Mouse (Mus musculus): ENCODE measurements around the gene Cyth2. TPM values are rescaled to one million over a fixed set of nuclear protein-coding genes. Genes with fewer than 3 reads are reported as not detected.

The Cyth2 gene
- polyA plus RNA-seq, 1 experiment from 2014 or later, result 224 TPM

DNA sequence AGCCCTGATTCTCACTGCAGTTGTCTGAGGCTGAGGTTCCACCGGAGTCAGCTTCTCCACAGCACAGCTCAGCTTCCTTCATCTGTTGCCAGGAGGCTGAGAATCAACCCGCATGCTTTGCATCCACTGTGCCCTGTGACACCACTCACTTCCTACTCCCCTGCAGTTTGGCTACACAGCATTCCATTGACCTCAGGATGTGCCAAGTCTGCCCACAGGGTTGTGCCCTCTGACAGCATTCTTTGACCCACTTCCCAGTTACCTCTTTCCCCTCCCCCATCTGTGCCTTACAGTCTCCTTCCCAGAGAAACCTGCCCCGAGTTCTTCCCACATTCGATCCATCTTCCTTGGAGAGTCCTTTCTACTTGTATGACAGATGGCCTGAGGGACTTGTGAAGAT lies 32.1 kb downstream of the Cyth2 start:
- peak; percentile 64 for DNase-seq (ENCODE audit: low spot score, missing footprints)
- peaks cover 2% of the 10 kb centered on the region; the same call in 1 of the 2 replicates for H3K27me3 ChIP-seq (ENCODE audit: control insufficient read depth, insufficient read depth, low read length)
- no peak overlapping the region for H3K9ac ChIP-seq (ENCODE audit: low read length)
- no peak overlapping the region for H3K27ac ChIP-seq (ENCODE audit: low read depth, low read length)
- no peak for ATAC-seq (ENCODE audit: low FRiP score)
- H3K4me2 ChIP-seq, result no peak overlapping the region
- no peak overlapping the region for H3K4me3 ChIP-seq (ENCODE audit: low read depth, low read length)
- H3K9me3 ChIP-seq (ENCODE audit: control insufficient read depth, low read length), result no peaks in the 10 kb centered on the region
- 74% methylated on average over 4 of the region's 4 CpGs for WGBS
- H3K36me3 ChIP-seq (ENCODE audit: control insufficient read depth, insufficient read depth, low read length), result no peaks in the 10 kb centered on the region
- peaks cover 23% of the 10 kb centered on the region for H3K4me1 ChIP-seq (ENCODE audit: control insufficient read depth, insufficient read depth, low read length)

DNA sequence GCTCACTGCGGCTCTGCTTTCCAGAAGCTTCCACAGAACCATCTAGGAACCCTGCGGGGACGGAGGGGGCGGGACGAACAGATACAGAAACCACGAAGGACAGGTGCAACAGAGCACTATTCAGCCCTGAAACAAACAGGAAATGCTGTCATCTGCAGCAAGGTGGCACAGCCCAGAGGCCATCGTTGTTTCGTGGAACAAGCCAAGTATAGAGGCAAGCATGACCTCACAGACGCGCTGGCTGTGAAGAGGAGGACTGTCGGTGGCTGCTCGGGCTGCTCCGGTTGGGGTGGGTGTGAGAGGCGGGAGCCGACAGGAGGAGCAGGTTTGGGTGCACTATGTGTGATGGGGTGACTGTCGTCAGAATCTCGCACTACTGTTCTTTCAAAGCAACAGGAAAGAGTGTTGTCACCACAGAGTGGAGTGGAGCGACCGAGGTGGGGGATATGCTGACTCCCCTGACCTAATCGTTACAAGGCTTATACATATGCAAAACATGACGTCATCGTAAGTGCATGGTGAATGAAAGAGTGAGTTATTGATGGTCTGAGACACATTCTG lies 35.2 kb downstream of the Cyth2 start:
- H3K9me3 ChIP-seq (ENCODE audit: control insufficient read depth, low read length), result no peaks in the 10 kb centered on the region
- H3K27ac ChIP-seq (ENCODE audit: low read depth, low read length), result no peak overlapping the region
- peak overlapping the region; percentile 27 for H3K4me2 ChIP-seq
- H3K4me1 ChIP-seq (ENCODE audit: control insufficient read depth, insufficient read depth, low read length), result peaks cover 7% of the 10 kb centered on the region
- DNase-seq (ENCODE audit: low spot score, missing footprints) (peak; percentile 87), ATAC-seq (ENCODE audit: low FRiP score) (no peak)
- H3K36me3 ChIP-seq (ENCODE audit: control insufficient read depth, insufficient read depth, low read length), result no peaks in the 10 kb centered on the region
- H3K9ac ChIP-seq (ENCODE audit: low read length), result 0 out of 2 replicates have a peak overlapping the region, but pooled peaks have one; percentile 18
- H3K27me3 ChIP-seq (ENCODE audit: control insufficient read depth, insufficient read depth, low read length), result no peaks in the 10 kb centered on the region
- WGBS, result 29% methylated on average over 22 of the region's 22 CpGs
- no peak overlapping the region; the same call in 1 of the 2 replicates for H3K4me3 ChIP-seq (ENCODE audit: low read depth, low read length)

DNA sequence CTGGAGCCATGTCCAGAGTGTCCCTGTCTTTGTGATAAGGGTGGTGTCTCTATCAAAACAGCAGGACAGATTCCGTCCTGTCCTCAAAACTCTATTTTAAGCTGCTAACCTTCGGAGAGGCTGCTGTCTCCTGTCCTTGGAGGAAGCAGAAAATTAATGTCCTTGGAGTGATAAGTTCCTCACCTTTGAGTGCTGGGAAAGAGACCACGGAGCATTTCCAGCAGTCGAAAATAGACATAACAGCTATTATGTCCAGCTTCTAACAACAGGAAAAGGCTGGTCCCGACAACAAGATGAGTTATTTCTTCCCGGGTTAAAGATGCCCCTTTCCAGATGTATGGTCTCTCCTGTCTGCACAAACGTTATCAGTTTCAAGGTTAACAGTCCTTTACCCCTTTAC lies 39.1 kb downstream of the Cyth2 start:
- WGBS, result 83% methylated on average over 7 of the region's 7 CpGs
- Histone ChIP-seq H3K4me2 (no peak overlapping the region), H3K9me3 (ENCODE audit: control insufficient read depth, low read length) (no peaks in the 10 kb centered on the region), H3K27ac (ENCODE audit: low read depth, low read length) (no peak overlapping the region), H3K4me1 (ENCODE audit: control insufficient read depth, insufficient read depth, low read length) (peaks cover 3% of the 10 kb centered on the region; the same call in 1 of the 2 replicates), H3K9ac (ENCODE audit: low read length) (no peak overlapping the region), H3K27me3 (ENCODE audit: control insufficient read depth, insufficient read depth, low read length) (no peaks in the 10 kb centered on the region), H3K36me3 (ENCODE audit: control insufficient read depth, insufficient read depth, low read length) (no peaks in the 10 kb centered on the region), H3K4me3 (ENCODE audit: low read depth, low read length) (no peak overlapping the region)
- ATAC-seq (ENCODE audit: low FRiP score) (no peak), DNase-seq (ENCODE audit: low spot score, missing footprints) (no peak)

DNA sequence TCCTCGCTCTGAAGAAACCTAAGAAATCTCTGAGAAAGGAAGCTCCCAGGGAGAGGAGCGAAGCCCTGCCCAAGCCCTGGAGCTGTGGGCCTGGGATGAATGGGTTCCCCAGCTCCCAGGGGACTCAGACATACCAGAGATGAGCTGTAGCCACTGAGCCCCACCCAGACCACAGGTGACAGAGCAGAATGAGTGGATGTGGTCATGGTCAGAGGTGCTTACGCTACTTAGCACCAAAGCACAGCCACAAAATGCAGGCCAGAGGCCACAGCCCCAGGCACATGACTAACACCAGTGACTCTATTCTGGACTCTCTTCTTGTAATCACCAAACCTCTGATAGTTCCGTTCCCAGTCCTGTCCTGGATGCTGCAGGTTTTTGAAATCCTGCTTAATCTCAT lies 43.3 kb downstream of the Cyth2 start:
- Histone ChIP-seq H3K4me3 (ENCODE audit: low read depth, low read length) (no peak overlapping the region), H3K9me3 (ENCODE audit: control insufficient read depth, low read length) (no peaks in the 10 kb centered on the region; the same call in 1 of the 2 replicates), H3K4me2 (no peak overlapping the region), H3K9ac (ENCODE audit: low read length) (no peak overlapping the region), H3K27me3 (ENCODE audit: control insufficient read depth, insufficient read depth, low read length) (no peaks in the 10 kb centered on the region), H3K36me3 (ENCODE audit: control insufficient read depth, insufficient read depth, low read length) (no peaks in the 10 kb centered on the region), H3K4me1 (ENCODE audit: control insufficient read depth, insufficient read depth, low read length) (no peaks in the 10 kb centered on the region), H3K27ac (ENCODE audit: low read depth, low read length) (no peak overlapping the region)
- ATAC-seq (ENCODE audit: low FRiP score), result no peak
- DNase-seq (ENCODE audit: low spot score, missing footprints), result peak; percentile 77
- WGBS, result 56% methylated on average over 4 of the region's 4 CpGs

DNA sequence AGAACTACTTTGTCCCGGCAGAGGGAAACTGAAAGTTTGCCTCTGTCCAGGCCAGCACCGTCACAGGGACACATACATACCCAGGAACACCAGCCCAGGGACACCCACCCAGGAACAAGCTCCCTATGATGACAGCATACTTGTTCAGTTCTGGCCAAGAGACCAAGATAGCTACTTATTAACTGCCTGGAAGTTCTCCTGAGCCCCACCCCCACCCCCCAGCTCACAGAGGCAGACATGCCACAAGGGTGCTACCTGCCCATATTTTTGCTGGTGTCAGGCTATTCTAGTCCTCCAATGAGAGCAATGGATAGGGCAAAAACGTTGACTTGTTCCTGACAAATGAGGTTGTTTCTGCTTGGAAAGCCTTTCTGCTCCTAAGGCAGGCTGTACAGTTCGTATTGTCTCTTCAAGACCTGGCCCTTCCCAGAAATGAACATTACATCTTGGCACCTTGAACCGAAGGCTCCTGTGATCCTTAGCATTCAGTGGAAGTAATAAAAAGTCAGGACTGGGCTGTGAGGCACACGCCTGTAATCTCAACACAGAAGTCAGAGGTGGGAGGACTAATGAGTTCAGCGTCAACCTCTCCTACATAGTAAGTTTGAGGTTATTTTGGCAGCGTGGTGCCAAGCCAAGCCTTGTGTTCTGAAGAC lies 43.8 kb downstream of the Cyth2 start:
- Histone ChIP-seq H3K9ac (ENCODE audit: low read length) (no peak overlapping the region), H3K9me3 (ENCODE audit: control insufficient read depth, low read length) (no peaks in the 10 kb centered on the region; the same call in 1 of the 2 replicates), H3K36me3 (ENCODE audit: control insufficient read depth, insufficient read depth, low read length) (no peaks in the 10 kb centered on the region), H3K4me1 (ENCODE audit: control insufficient read depth, insufficient read depth, low read length) (no peaks in the 10 kb centered on the region), H3K27me3 (ENCODE audit: control insufficient read depth, insufficient read depth, low read length) (no peaks in the 10 kb centered on the region), H3K27ac (ENCODE audit: low read depth, low read length) (no peak overlapping the region), H3K4me3 (ENCODE audit: low read depth, low read length) (no peak overlapping the region), H3K4me2 (no peak overlapping the region)
- ATAC-seq (ENCODE audit: low FRiP score), result no peak
- WGBS, result 76% methylated on average over 8 of the region's 8 CpGs
- peak; percentile 21 for DNase-seq (ENCODE audit: low spot score, missing footprints)

DNA sequence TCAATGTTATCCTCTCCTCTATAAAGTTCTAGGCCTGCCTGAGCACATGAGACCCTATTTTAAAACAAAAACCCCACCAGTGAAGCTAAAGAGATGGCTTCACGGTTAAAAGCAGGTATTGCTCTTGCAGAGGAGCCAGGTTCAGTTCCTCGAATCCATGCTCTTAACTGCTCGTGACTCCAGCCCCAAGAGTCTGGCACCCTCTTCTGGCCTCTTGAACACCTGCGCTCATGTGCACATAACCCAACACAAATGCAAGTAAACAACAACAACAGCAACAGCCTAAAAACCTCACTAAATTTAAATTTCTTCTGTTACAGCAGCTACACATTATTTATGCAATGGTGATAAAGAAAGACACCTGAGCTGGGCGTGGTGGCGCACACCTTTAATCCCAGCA lies 46.9 kb downstream of the Cyth2 start:
- no peak for ATAC-seq (ENCODE audit: low FRiP score)
- Histone ChIP-seq H3K27ac (ENCODE audit: low read depth, low read length) (no peak overlapping the region), H3K4me3 (ENCODE audit: low read depth, low read length) (no peak overlapping the region), H3K9ac (ENCODE audit: low read length) (no peak overlapping the region), H3K4me1 (ENCODE audit: control insufficient read depth, insufficient read depth, low read length) (no peaks in the 10 kb centered on the region), H3K36me3 (ENCODE audit: control insufficient read depth, insufficient read depth, low read length) (no peaks in the 10 kb centered on the region), H3K4me2 (no peak overlapping the region), H3K9me3 (ENCODE audit: control insufficient read depth, low read length) (no peaks in the 10 kb centered on the region; the same call in 1 of the 2 replicates), H3K27me3 (ENCODE audit: control insufficient read depth, insufficient read depth, low read length) (no peaks in the 10 kb centered on the region)
- 88% methylated on average over 6 of the region's 6 CpGs for WGBS
- no peak for DNase-seq (ENCODE audit: low spot score, missing footprints)

DNA sequence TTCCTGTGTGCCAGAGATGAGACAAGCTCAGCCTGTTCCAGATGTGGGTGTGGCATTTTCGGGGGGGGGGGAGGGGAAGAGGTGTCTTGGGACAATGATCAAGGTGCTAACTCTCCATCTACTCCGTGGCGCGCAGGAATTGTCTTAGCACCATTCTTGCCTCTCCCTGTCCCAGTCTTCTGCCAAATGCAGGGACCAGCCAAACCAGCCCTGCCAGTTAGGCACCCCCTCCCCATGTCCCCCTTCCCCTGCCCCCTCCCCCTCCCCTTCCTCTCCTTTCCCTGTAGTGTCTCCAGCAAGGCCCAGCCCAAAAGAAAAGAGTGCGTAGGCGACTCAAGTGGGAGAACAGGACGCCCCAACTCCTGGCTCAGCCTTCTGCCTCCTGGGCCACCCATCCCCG lies 47.6 kb downstream of the Cyth2 start:
- Histone ChIP-seq H3K27me3 (ENCODE audit: control insufficient read depth, insufficient read depth, low read length) (no peaks in the 10 kb centered on the region), H3K4me3 (ENCODE audit: low read depth, low read length) (no peak overlapping the region), H3K4me2 (no peak overlapping the region), H3K9me3 (ENCODE audit: control insufficient read depth, low read length) (no peaks in the 10 kb centered on the region; the same call in 1 of the 2 replicates), H3K27ac (ENCODE audit: low read depth, low read length) (no peak overlapping the region), H3K4me1 (ENCODE audit: control insufficient read depth, insufficient read depth, low read length) (no peaks in the 10 kb centered on the region), H3K36me3 (ENCODE audit: control insufficient read depth, insufficient read depth, low read length) (no peaks in the 10 kb centered on the region), H3K9ac (ENCODE audit: low read length) (no peak overlapping the region)
- DNase-seq (ENCODE audit: low spot score, missing footprints) (no peak), ATAC-seq (ENCODE audit: low FRiP score) (no peak)
- 40% methylated on average over 5 of the region's 8 CpGs for WGBS

DNA sequence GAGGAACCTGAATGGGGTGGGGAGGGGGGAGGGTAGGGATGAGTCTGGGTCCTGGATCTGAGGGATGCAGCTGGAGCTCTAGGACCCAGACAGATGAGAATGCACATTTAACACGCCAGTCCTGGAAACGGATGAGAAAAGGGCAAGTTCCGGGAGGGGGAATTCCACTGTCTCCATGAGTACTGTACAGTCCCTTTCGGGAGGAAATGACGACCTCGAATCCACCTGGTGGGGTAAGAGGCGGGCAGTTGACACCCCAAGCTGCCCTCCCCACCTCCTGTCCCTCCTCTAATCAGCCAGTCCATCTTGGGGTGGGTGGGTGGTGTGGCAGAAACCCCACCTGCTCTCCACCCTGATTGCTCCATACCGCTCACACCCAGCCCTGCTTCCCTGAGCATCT lies 48.4 kb downstream of the Cyth2 start:
- H3K9me3 ChIP-seq (ENCODE audit: control insufficient read depth, low read length), result no peaks in the 10 kb centered on the region; the same call in 1 of the 2 replicates
- WGBS, result 61% methylated on average over 8 of the region's 8 CpGs
- no peak overlapping the region for H3K4me3 ChIP-seq (ENCODE audit: low read depth, low read length)
- H3K4me2 ChIP-seq, result no peak overlapping the region
- no peaks in the 10 kb centered on the region for H3K36me3 ChIP-seq (ENCODE audit: control insufficient read depth, insufficient read depth, low read length)
- H3K4me1 ChIP-seq (ENCODE audit: control insufficient read depth, insufficient read depth, low read length), result no peaks in the 10 kb centered on the region
- no peaks in the 10 kb centered on the region for H3K27me3 ChIP-seq (ENCODE audit: control insufficient read depth, insufficient read depth, low read length)
- H3K9ac ChIP-seq (ENCODE audit: low read length), result no peak overlapping the region
- DNase-seq (ENCODE audit: low spot score, missing footprints) (no peak), ATAC-seq (ENCODE audit: low FRiP score) (no peak)
- H3K27ac ChIP-seq (ENCODE audit: low read depth, low read length), result no peak overlapping the region

DNA sequence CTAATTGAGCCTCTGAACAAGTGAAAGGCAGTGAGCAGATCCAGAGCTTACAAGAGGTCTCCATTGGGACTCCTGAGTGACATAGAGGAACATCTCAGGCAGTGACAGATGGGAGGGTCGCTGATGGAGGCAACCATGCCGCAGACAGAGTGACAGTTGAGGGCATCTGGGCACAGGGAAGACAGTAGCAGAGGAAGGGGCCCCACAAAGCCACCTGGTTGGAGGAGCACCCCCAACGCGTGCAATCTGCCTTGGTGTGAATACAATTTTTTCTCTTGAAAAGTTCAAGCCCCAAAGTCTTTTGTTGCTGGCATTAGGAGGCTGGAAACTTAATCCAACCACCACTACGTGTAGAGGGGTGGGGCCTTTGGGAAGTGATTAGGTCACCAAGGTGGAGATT lies 54.2 kb downstream of the Cyth2 start:
- Histone ChIP-seq H3K27me3 (ENCODE audit: control insufficient read depth, insufficient read depth, low read length) (peaks cover 14% of the 10 kb centered on the region; the same call in 1 of the 2 replicates), H3K36me3 (ENCODE audit: control insufficient read depth, insufficient read depth, low read length) (no peaks in the 10 kb centered on the region), H3K9me3 (ENCODE audit: control insufficient read depth, low read length) (no peaks in the 10 kb centered on the region), H3K4me2 (no peak overlapping the region), H3K4me3 (ENCODE audit: low read depth, low read length) (no peak overlapping the region), H3K27ac (ENCODE audit: low read depth, low read length) (no peak overlapping the region), H3K4me1 (ENCODE audit: control insufficient read depth, insufficient read depth, low read length) (no peaks in the 10 kb centered on the region), H3K9ac (ENCODE audit: low read length) (no peak overlapping the region)
- 66% methylated on average over 5 of the region's 5 CpGs for WGBS
- ATAC-seq (ENCODE audit: low FRiP score), result no peak
- DNase-seq (ENCODE audit: low spot score, missing footprints), result peak; percentile 75

Data from midbrain, embryonic 11.5 days (tissue).